Mouse (Mus musculus) midbrain, embryonic 10.5 days (tissue): Measurements from ENCODE around the gene Btbd17. TPM values are rescaled to one million over a fixed set of nuclear protein-coding genes. Genes with fewer than 3 reads are reported as not detected.

Experiments used
- DNase-seq: peaks from one replicate; pipeline ENCODE4 v3.0.0-alpha.2; 2017; ENCODE audit warnings: low spot score
- H3K27ac ChIP-seq: fragments of 300-500 bp; sonication (generic); replicated peaks from 2 replicates; pipeline ENCODE4 v1.5.1; 2016; ENCODE audit warnings: mild to moderate bottlenecking
- H3K27me3 ChIP-seq: fragments of 300-500 bp; sonication (generic); 2 replicates; pipeline ENCODE4 v1.6.1; 2016; ENCODE audit warnings: low read depth, mild to moderate bottlenecking; ENCODE audit not compliant: poor library complexity, severe bottlenecking
- H3K36me3 ChIP-seq: fragments of 300-500 bp; sonication (generic); 2 replicates; pipeline ENCODE4 v1.6.1; 2016; ENCODE audit warnings: mild to moderate bottlenecking, moderate library complexity
- H3K4me1 ChIP-seq: fragments of 300-500 bp; sonication (generic); 2 replicates; pipeline ENCODE4 v1.6.1; 2016
- H3K4me3 ChIP-seq: fragments of 300-500 bp; sonication (generic); 2 replicates; pipeline ENCODE4 v1.5.1; 2016; ENCODE audit warnings: mild to moderate bottlenecking, moderate library complexity
- H3K9me3 ChIP-seq: fragments of 300-500 bp; sonication (generic); replicated peaks from 2 replicates; pipeline ENCODE4 v1.6.1; 2016; ENCODE audit warnings: mild to moderate bottlenecking
- WGBS: fragments of 180-500 bp; shearing (Covaris S2); methylation state at CpG from one replicate; pipeline ENCODE4 v1.1.7; 2016; 5-methylcytosine and 5-hydroxymethylcytosine counted together
- polyA plus RNA-seq: library from polyadenylated mRNA; unstranded; fragments of >200 nt; fragmentation: Nextera tagmentation; extraction: Ambion mirVana; gene quantifications from 2 replicates; pipeline ENCODE4 v1.2.1, GENCODE M21; 2016

Btbd17 gene
- polyA plus RNA-seq, 1 experiment from 2014 or later = 57.3 TPM

DNA sequence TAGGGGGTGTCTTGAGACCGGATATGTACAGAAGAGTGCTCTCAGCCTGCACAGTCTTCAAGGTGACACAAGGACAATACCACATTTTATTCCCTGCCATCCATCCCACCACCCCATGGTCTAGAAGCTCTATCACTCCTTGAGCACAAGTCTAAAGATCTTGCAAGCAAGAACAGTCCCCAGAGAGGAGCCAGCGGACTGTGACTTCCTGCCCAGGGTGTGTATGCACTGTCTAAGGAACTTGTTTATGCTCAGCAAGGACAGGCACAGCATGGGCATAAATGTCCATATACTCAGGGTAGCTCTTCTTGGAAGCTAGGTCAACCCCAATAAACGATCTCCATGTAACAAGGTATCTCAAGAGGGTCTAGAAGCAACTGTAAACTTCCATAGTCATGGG is 2.2 kb upstream of the Btbd17 start:
- no peak for DNase-seq
- H3K36me3 ChIP-seq = no peaks in the 10 kb centered on the region
- H3K27me3 ChIP-seq = peaks cover 14% of the 10 kb centered on the region
- H3K4me1 ChIP-seq = peaks cover 61% of the 10 kb centered on the region
- H3K27ac ChIP-seq = peak overlapping the region; percentile 97; the same call in 1 of the 2 replicates
- no peaks in the 10 kb centered on the region for H3K9me3 ChIP-seq
- no peak overlapping the region for H3K4me3 ChIP-seq
- WGBS = 93% methylated on average over 3 of the region's 3 CpGs

- H3K27ac ChIP-seq = peak overlapping the region; percentile 97
- 93% methylated on average over 7 of the region's 7 CpGs for WGBS
- no peak for DNase-seq
- no peaks in the 10 kb centered on the region for H3K36me3 ChIP-seq
- no peak overlapping the region for H3K4me3 ChIP-seq
- no peaks in the 10 kb centered on the region for H3K9me3 ChIP-seq
- H3K27me3 ChIP-seq = peaks cover 22% of the 10 kb centered on the region
- H3K4me1 ChIP-seq = peaks cover 61% of the 10 kb centered on the region
Observed at GRCm38 (mm10) chr11:114797176-114797575, 1.4 kb upstream of the Btbd17 start.

DNA sequence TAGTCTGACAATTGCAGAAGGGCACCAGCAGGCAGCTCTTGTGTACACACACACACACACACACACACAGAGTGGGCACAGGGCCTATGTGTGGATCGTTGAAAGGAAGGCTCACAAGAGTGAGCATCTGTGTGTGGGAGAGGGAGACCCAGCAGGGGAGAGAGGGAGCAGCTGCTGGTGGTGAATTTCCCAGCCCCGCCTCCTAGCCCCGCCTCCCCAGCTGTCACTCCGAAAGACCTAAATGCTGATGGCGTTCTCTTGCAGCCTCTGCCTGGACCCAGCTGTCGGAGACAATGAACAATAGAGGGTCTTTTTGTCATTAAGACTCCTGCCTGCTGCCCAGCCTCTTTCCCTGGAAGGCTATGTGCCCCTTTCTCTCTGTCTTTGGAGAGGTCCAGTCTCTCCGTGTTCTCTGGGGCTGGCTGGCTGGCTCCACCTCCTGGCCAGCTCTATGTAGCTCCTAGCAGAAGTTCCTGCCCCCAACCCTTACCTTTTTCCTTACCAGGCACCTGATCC is 456 bp downstream of the Btbd17 start:
- Histone ChIP-seq H3K36me3 (peaks cover 7% of the 10 kb centered on the region), H3K9me3 (no peaks in the 10 kb centered on the region), H3K4me1 (peaks cover 73% of the 10 kb centered on the region), H3K4me3 (peak overlapping the region; percentile 65), H3K27me3 (peaks cover 41% of the 10 kb centered on the region), H3K27ac (peak overlapping the region; percentile 97)
- peak; percentile 92 for DNase-seq
- 1% methylated on average over 7 of the region's 7 CpGs for WGBS

- peak overlapping the region; percentile 65 for H3K4me3 ChIP-seq
- H3K9me3 ChIP-seq = no peaks in the 10 kb centered on the region
- WGBS = 21% methylated on average over 4 of the region's 4 CpGs
- H3K4me1 ChIP-seq = peaks cover 78% of the 10 kb centered on the region
- DNase-seq = no peak
- peak overlapping the region; percentile 97 for H3K27ac ChIP-seq
- H3K27me3 ChIP-seq = peaks cover 47% of the 10 kb centered on the region
- peaks cover 9% of the 10 kb centered on the region for H3K36me3 ChIP-seq
Observed at GRCm38 (mm10) chr11:114794691-114795090, 1.1 kb downstream of the Btbd17 start.

DNA sequence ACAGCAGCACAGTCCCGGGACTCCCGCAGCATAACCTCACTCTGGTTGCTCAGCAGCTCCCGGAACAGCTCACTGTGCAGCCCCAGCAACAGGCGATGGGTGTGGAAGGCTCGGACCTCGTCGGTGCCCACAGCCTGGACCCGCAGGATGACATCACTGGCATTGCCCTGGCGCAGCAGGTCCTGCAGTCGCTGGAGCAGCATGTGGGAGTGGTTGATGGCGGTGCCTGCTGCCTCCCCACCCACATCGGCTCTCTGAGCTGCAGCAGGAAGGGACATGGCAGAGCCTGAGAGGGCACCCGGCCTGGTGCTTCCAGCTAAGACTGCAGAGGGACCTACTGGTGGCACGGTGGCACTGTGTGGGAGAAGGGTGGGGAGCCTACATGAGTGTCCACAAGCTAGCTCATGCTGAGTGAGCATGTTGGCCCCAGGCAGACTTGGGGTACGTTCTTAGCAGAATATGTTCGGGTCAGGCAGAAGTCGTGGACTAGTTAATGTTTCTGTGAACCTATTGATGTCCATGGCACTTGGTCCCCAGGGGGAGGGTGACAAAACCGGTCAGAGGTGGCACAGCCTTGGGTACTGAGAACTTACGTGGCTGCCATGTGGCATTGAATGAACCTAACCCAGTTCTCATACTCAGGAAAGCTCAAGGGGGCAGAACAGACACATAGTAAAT is 1.7 kb downstream of the Btbd17 start:
- Histone ChIP-seq H3K27ac (peak overlapping the region; percentile 97), H3K27me3 (peaks cover 54% of the 10 kb centered on the region), H3K4me3 (peak overlapping the region; percentile 65), H3K4me1 (peaks cover 85% of the 10 kb centered on the region), H3K9me3 (no peaks in the 10 kb centered on the region), H3K36me3 (peaks cover 9% of the 10 kb centered on the region)
- WGBS = 67% methylated on average over 19 of the region's 19 CpGs
- peak; percentile 21 for DNase-seq

DNA sequence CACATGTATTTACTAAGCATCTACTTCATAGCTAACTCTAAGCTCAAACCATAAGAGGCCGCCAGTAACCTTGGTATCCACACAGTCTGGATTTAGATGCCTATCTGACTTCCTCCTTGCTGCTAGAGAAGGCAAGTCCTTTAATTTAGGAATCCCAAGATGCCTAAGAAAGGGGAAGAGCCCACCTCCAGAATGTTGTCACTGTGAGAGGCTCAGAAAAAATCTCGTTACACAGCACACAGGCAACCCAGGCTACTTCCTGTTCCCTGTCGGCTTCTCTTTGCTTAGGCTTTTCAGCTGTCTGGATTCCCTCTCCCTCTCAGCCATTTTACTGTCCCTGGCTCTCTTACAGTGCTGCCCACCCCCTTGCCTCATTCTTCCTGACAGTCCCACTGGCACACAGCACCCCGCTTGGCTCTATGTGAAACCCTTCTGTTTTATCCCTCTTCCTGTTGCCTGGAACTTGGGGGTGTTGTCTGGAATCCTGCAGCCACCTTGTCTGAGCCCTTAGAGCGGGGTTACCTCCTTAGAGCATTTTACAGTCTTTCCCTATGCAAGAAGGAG is 2.7 kb downstream of the Btbd17 start:
- Histone ChIP-seq H3K4me1 (peaks cover 95% of the 10 kb centered on the region), H3K36me3 (peaks cover 9% of the 10 kb centered on the region), H3K9me3 (no peaks in the 10 kb centered on the region), H3K27me3 (peaks cover 64% of the 10 kb centered on the region), H3K27ac (peak overlapping the region; percentile 97), H3K4me3 (peak overlapping the region; percentile 65)
- 48% methylated on average over 5 of the region's 5 CpGs for WGBS
- DNase-seq = no peak

- peaks cover 98% of the 10 kb centered on the region for H3K4me1 ChIP-seq
- peaks cover 9% of the 10 kb centered on the region for H3K36me3 ChIP-seq
- no peaks in the 10 kb centered on the region for H3K9me3 ChIP-seq
- DNase-seq = peak; percentile 62
- under 1% methylated on average over 59 of the region's 59 CpGs for WGBS
- peak overlapping the region; percentile 65 for H3K4me3 ChIP-seq
- peaks cover 75% of the 10 kb centered on the region for H3K27me3 ChIP-seq
- H3K27ac ChIP-seq = peak overlapping the region; percentile 78
Observed at GRCm38 (mm10) chr11:114791891-114792411, 3.8 kb downstream of the Btbd17 start.

- Histone ChIP-seq H3K27ac (peak overlapping the region; percentile 78), H3K36me3 (peaks cover 9% of the 10 kb centered on the region), H3K4me3 (peak overlapping the region; percentile 65), H3K4me1 (peaks cover 98% of the 10 kb centered on the region), H3K27me3 (peaks cover 80% of the 10 kb centered on the region), H3K9me3 (no peaks in the 10 kb centered on the region)
- WGBS = 5% methylated on average over 50 of the region's 50 CpGs
- no peak for DNase-seq
Observed at GRCm38 (mm10) chr11:114791351-114791889, 4.3 kb downstream of the Btbd17 start.

DNA sequence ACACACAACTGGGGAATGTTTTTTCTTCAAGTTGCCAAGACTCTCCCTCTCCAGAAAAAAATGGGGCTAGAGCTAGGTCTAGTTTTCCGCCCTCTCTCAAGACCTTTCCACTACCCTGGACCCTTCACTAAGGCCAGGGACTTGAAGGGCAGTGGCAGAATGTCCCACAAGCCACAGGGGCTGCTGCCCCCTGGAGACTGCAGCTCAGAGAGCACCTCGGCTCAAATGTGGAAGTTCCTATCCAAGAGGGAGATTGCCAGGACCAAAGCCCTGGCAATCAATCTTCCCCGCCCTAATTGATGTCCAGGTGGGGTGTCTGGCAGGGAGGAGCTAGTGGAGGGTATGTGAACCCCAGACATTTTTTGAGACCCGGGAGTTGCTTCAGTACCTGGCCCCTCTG is 4.9 kb downstream of the Btbd17 start:
- peaks cover 9% of the 10 kb centered on the region for H3K36me3 ChIP-seq
- WGBS = 37% methylated on average over 4 of the region's 4 CpGs
- H3K27ac ChIP-seq = no peak overlapping the region
- DNase-seq = no peak
- H3K4me1 ChIP-seq = peaks cover 98% of the 10 kb centered on the region
- H3K27me3 ChIP-seq = peaks cover 86% of the 10 kb centered on the region
- no peaks in the 10 kb centered on the region for H3K9me3 ChIP-seq
- peak overlapping the region; percentile 65 for H3K4me3 ChIP-seq

- Histone ChIP-seq H3K36me3 (peaks cover 9% of the 10 kb centered on the region), H3K27ac (no peak overlapping the region), H3K9me3 (no peaks in the 10 kb centered on the region), H3K4me3 (no peak overlapping the region), H3K4me1 (peaks cover 91% of the 10 kb centered on the region), H3K27me3 (peaks cover 92% of the 10 kb centered on the region)
- 74% methylated on average over 12 of the region's 12 CpGs for WGBS
- no peak for DNase-seq
Observed at GRCm38 (mm10) chr11:114790171-114790570, 5.6 kb downstream of the Btbd17 start.

DNA sequence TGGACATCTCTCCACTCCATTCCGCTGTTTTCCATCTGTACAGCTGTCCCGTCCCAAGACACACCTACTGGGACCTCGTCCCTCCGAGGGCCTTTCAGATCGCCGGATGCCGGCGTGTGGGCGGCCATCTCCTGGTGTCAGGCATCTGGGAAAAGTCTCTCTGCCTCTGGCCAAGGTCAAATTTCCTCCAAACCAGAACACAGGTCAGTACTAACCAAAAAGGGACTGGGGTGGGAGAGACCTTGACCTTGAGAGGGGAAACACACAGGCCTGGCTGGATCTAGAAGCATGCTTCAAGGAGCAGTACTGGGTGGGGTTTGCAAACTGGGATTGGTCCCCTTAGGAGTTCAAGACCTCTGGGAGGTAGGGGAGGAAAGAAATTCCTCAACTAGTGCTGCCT is 6.0 kb downstream of the Btbd17 start:
- peaks cover 97% of the 10 kb centered on the region for H3K27me3 ChIP-seq
- no peaks in the 10 kb centered on the region for H3K9me3 ChIP-seq
- 64% methylated on average over 9 of the region's 9 CpGs for WGBS
- H3K27ac ChIP-seq = no peak overlapping the region
- H3K36me3 ChIP-seq = peaks cover 9% of the 10 kb centered on the region
- H3K4me1 ChIP-seq = peaks cover 86% of the 10 kb centered on the region
- peak; percentile 27 for DNase-seq
- 0 out of 2 replicates have a peak overlapping the region, but pooled peaks have one; percentile 36 for H3K4me3 ChIP-seq

GRCm38 (mm10) chr11:114789061-114789714 is 6.6 kb downstream of the Btbd17 start:
- Histone ChIP-seq H3K4me1 (peaks cover 81% of the 10 kb centered on the region), H3K27ac (no peak overlapping the region), H3K9me3 (no peaks in the 10 kb centered on the region), H3K27me3 (peaks cover 100% of the 10 kb centered on the region), H3K4me3 (peak overlapping the region; percentile 36), H3K36me3 (peaks cover 9% of the 10 kb centered on the region)
- 12% methylated on average over 30 of the region's 30 CpGs for WGBS
- DNase-seq = peak; percentile 90
